Mouse (Mus musculus) layer of hippocampus, adult 9-10 months (tissue): ENCODE results near the gene Mrvi1.

Experiments used
- DNase-seq: peaks from one replicate; pipeline ENCODE4 v3.0.0; 2022; ENCODE audit warnings: low spot score

Gene Mrvi1

GRCm38 (mm10) chr7:110878028-110878427 is 104.2 kb downstream of the Mrvi1 start:
- no peak for DNase-seq

GRCm38 (mm10) chr7:110876965-110877364 is 105.3 kb downstream of the Mrvi1 start:
- no peak for DNase-seq

DNA sequence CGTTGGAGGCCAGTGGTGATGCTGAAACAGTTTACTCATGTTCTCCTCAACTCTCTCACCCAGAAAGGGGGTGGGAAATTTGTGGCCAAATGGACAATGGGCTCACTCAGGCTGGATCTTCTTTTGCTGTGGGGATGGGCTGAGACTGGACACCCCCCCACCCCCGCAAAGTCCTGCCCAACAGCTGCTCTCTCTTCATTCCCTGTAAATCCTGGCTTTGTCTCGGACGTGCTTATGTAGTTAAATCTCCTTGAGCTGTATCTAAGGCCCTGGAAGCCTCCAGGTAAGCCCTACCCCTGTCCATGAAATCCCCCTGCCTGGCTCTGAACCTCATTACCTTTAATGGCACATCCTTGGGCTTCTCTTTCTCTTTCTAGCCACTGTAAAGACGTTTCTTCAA is 113.5 kb downstream of the Mrvi1 start:
- DNase-seq = no peak

- DNase-seq = no peak
Measured at GRCm38 (mm10) chr7:110867116-110867515, 115.1 kb downstream of the Mrvi1 start.

DNA sequence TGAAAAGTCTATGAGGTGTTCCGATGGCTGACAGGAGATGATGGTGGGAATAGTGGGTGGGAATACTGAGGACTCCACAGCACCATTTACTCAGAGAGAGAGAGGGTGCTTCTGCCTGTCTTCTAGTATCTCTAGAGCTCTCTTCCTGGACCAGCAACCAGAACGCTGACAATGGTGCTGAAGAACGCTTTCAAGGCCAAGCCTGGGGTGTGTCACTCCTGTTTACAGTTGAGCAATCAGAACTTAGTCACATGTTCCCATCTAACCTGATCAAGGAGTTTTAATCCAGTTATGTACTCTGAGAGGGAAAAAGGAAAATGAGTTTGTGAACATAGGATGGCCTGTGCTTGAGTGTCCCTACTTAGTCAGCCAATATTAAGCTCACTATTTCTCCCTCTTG is 116.2 kb downstream of the Mrvi1 start:
- DNase-seq = no peak

GRCm38 (mm10) chr7:110865570-110865969 is 116.7 kb downstream of the Mrvi1 start:
- no peak for DNase-seq

- no peak for DNase-seq
Measured at GRCm38 (mm10) chr7:110865038-110865437, 117.2 kb downstream of the Mrvi1 start.

- no peak for DNase-seq
Measured at GRCm38 (mm10) chr7:110862751-110863289, 119.4 kb downstream of the Mrvi1 start, which contains the start of gene Lyve1. Gene Lyve1 (minus strand): TSS chr7:110863239.

DNA sequence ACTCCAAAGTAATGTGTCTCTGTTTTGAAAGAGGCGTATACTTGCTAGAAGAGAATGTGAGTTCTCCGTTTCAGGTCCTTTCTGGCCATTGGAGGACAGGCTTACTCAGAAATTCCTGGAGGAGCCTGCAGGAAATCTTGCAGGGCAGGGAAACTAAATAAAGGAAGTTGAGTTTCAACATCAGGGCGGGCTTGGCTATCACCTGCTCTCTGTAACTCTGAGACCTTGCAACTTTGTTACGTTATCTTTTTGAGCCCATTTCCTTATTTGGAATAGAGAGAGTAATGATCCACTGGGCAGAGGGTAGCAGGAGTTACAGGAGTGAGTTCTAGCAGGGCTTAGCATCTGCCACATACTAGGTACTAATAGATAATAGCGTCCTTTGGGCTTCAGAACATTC is 122.1 kb downstream of the Mrvi1 start:
- DNase-seq = no peak

DNA sequence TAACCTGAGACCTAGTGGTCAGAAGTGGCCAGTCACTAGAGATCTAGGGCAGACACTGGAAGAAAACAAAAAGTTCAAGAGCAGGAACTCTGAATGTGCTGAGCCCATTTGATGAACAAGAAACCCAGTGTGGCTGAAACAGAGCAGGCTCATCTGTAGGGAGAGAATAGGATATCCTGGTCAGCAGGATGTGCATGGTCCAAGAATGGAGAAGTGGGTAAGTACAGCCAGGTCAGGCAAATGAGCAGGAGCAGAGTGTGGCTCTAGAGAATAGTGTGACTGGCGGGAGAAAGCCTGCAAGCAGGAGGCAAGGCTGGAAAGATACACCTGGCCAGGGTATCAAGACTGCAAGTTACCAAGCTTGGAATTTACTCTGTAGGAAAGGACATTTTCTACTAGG is 126.7 kb downstream of the Mrvi1 start:
- DNase-seq = no peak

DNA sequence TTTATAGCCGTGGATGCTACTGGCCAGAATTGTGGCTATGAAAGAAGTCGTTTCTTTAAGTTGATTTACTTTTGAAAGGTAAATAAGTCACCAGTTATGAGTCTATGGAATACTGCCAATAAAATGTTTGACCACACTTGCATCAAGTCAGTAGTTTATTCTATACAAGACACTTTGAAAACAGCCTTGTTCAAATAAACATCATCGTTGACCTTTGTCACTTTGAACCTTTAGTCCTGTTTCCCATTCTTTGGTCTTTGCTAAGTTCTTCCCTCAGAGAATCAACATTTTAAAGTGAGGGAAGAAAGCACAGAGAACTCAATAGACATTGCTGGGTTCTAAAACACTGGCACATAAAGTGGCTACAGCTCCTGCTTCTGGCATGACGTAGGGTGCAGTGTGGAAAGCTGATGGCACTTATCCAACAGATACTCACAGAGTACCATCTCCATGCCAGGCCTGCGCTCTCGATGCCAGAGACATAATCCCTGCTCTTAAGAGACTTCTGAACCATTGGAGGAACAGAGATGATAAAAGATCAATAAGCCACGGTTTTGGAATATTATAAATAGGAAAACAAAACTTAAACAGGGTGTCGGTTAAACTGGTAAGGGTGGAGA is 127.2 kb downstream of the Mrvi1 start:
- no peak for DNase-seq

GRCm38 (mm10) chr7:110854519-110854918 is 127.7 kb downstream of the Mrvi1 start:
- peak; percentile 40 for DNase-seq

DNA sequence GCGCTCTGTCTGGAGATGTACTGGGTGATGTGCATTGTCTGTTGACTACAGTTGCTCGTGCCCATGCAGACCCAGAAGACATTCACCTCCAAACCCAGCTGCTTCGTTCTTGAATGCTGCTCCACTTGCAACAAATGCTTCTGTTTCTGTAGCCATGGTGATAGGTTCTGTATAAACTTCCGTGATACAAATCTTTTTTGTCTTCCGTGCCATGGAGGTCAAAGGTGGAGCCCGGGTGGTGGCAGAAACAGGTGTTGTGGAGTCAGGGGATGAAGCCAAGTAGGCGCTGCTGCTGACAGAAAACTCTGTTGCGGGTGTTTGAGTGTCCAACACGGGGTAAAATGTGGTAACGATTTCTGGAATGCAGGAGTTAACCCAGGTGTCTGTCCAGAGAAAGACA is 128.7 kb downstream of the Mrvi1 start:
- no peak for DNase-seq

DNA sequence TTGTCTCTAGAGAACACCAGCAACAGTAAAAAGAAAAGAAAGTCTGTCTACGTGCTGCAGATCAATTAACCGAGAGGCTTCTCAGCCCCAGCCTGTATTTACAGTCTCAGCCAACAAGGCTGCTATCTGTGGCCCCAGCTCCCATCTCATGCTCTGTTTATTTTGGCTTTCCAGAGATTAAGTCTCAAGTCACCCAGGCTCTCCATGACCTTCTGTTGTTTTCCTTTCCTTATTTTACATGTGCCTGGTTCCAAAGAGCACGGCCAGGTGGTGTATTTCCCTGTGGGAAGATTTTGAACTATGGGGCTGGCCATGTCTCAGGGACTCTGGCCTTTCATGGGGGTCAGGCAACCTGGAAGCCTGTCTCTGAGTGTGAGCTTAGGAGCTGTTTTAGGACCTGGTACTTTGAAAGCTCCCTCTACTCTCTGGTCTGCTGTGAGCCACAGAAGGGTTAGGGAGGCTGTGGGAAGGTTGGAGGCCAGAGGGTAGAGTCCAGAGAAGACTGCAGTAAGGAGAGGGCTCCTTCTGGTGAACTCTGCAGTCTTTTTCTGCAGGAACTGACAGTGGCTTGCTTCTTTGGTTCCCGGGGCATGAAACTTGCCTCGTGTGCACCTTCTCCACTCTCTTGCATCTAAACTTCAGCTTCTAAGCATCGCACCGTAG is 130.6 kb downstream of the Mrvi1 start:
- no peak for DNase-seq

DNA sequence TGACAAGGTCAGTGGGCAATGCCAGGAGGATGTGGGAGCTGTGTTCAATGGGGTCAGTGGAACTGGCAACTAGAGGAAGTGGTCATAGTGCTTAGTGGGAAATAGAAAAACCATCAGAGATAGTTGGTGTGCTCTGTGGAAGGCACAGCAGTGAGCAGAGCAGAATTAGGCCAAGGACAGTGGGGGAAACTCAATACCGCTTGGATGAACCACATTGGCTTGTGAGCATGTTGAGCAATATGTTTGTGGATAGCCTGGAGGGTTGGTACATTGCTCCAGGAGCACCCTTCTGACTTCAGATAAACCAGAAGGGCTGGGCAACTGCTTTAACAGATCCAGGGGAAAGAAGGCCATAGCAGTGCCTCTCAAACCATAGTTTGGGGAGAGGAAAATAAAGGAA is 133.9 kb downstream of the Mrvi1 start:
- DNase-seq = no peak

DNA sequence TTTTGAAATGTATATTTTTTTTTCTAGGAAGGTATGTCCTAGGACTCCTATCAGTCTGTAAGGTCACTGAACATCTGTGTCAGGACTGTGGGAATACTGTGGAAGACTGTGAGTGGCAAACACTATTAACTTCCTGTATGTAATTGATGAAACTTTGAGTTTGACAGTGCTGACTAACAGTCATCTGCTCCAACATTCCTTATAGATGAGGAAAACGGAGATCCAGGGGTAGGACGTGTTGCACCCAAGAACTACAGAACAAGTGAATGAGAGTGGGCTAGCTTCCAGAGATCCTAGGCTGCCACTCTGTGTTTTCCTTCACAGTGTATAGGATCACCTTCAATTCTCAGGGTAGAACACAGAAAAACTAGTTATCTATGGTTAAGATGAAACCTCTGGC is 134.9 kb downstream of the Mrvi1 start:
- no peak for DNase-seq

DNA sequence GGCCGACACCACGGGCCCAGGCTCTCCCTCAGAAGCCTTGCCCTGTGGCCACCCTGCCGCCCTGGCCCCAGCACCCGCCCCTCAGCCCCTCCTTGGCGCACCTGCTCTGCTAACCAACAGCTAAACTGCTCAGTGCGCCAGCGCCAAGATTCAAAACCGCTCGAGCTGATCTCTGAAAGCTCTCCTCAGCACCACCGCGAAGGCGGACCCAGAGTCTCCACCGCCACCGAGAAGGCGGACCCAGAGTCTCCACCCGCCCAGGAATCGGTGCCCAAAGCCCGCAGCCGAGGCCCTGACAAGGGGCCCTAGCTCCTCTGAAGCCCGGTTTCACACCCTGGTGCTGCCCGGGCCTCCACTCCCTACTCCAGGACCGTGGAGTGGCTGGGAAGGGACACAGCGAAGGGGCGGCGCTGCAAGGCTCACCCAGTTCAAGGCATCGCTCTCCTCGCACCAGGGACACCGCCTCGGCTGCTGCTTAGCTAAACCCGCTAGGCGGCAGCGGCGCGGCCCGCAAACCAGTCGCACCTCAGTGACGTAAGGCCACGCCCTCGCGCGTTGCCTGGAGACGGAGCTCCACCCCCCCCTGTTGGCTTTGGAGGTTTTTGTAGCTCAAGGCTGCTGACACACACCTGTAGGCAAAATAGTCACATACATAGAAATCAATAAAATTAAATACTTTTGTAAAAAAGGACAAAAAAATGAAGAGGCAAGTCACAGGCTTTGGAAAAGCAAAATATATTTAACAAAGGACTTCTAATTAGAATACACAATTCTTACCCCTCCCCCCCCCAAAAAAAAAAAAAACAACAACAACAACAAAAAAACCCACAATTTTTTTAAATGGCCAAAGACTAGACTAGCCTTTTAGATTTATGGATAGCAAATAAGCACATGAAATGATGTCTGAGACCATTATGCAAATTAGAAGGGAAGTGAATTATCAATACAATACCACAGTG is 138.1 kb downstream of the Mrvi1 start, which contains the start of gene Rnf141:
Rnf141 (minus strand) TSS at position 542 of the 959 bp plus-strand sequence.
- peak; percentile 64 for DNase-seq

DNA sequence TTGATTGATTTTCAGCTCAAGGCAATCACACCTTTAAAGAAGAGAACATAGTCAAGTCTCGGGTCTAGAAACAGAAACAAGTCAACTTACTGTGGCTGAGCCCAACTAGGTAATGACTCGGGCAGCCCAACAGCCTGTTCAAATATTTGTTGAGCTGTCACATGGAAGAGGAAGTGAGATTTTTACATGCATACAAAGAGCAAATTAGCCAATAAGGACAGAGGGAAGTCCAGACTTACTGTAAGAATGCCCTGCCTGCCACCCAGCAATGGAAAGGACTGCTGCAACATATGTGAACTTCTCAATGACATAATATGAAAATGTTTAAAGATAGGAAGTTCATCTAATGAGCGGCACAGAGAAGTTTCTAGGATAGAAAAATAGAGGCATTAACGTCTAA is 141.9 kb downstream of the Mrvi1 start:
- DNase-seq = no peak

- DNase-seq = no peak
Measured at GRCm38 (mm10) chr7:110834522-110834921, 147.7 kb downstream of the Mrvi1 start.

DNA sequence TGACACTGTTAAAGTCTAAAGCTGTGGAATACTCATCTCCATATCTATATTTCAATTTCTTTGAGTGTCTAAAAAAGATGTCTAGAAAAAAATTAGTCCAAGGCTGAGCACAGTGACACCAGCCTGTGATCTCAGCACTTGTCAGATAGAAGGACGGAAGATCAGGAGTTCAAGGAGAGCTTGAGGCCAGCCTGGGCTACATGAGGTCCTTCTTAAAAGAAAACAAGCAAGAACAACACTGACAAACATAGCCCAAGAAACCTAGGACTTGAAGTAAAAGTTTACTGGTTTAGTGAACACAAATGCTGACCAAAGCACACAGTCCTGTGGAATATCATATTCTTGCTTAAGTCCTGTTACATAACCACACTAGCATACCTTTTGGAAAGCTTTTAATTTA is 148.2 kb downstream of the Mrvi1 start:
- DNase-seq = no peak

DNA sequence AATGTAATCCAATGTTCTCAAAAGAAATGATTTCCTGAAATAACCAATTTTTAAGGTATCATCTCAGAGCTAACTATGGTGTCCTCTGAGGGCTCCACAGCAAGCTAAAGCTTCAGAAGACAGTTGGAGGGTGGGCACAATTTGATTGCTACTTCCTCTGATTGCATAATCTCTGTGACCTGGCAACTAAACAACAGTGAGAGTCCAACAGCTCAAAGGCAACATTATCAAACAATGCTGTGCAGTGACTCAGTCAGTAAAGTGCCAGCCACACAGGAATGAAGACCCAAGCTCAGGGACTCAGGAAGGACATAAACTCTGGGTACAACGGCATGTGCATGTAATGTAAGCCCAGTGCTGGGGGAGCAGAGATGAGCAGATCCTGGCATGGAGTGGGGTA is 149.2 kb downstream of the Mrvi1 start:
- no peak for DNase-seq
